Mouse (Mus musculus) bone marrow macrophage, adult 2 months (primary cell): ENCODE data around the gene Usp49.

ENCODE experiments used
- CTCF ChIP-seq: IDR thresholded peaks from 2 replicates; pipeline ENCODE4 v1.5.1; 2012; ENCODE audit warnings: low read depth, mild to moderate bottlenecking, low read length, moderate library complexity
- POLR2A ChIP-seq: IDR thresholded peaks from 2 replicates; pipeline ENCODE4 v1.6.1; 2012; ENCODE audit warnings: mild to moderate bottlenecking, low read depth, low read length, borderline replicate concordance

DNA sequence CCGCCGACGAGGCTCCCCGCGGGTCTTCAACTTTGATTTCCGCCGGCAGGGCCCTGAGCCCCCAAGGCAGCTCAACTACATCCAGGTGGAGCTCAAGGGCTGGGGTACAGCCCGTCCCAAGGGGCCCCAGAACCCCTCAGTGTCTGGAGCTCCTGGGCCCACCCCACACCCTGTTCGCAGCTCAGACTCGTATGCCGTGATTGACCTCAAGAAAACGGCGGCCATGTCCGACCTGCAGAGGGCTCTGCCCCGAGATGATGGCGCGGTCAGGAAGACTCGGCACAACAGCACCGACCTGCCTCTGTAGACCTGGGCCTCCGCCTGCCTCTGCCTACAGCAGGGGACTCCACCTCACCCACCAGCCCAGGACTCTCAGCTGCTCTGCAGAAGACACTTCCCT lies 73.1 kb downstream of the Usp49 start:
- no peak for TF ChIP-seq CTCF
- TF ChIP-seq POLR2A = no peak
